Mouse (Mus musculus): ENCODE results near the gene Slc35f5. TPM values are rescaled to one million over a fixed set of nuclear protein-coding genes. Genes with fewer than 3 reads are reported as not detected.

Gene Slc35f5
- total RNA-seq (2014; rRNA removed) (17.6 and 23.0 TPM in 2 replicates), polyA plus RNA-seq (2015; fragmentation: Nextera tagmentation; extraction: Ambion mirVana) (28.0 and 34.8 TPM in 2 replicates)

DNA sequence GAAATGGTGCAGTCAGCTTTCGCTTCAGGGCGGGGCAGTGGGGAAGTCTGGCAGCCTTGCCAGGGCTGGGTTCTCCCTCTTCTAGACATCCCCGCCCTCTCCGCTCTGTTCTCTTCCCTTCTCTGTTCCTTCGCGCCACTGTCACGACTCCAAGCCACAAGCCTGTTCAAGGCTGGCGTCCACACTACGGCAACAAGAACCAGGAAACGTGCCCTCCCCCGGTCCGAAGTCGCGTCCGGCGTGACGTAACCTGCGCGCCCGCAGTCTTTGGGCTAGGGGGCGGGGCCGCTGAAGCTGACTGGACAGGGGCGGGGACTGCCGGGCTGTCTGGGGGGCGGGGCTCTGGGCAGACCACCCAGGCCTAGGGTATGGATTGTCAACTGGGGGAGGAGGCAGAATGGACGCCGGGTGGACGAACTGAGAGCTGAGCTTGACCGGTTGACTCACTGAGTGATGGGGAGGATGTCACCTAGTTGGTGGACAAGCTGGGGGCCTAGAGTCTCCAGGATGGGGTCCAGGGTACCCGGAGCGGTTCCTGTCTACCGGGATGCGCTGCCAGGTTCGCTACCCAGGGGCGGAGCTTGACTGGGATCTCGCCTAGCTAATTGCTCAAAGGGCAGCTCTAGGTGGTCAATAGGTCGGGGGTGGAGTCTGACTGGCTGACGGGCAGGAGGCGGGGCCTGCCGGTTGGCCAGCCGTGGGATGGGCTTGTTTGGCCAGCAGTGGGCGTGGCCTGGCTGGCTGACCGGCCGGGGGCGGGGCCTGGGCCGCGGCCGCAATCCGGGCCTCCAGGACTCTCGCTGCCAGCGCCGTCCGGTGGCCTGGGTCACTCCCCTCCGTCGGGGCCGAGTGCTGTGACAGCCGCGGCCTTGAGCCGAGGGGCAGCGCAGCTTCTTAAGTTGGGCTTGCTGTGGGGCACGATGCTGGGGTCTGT, at the start of gene Slc35f5:
Gene Slc35f5, plus strand, starts transcription at position 337 of the 934 bp plus-strand sequence.
- WGBS = under 1% methylated on average over 55 of the region's 61 CpGs

GRCm38 (mm10) chr1:125514706-125515105, 45.7 kb upstream of the Slc35f5 start:
- no peak for TF ChIP-seq CTCF (IDR thresholded peaks at IDR 0.05)
- ATAC-seq (ENCODE audit: low FRiP score) = no peak
- no peak for DNase-seq (ENCODE audit: low spot score)
- Histone ChIP-seq H3K36me3 (ENCODE audit: insufficient read depth, low read length) (no peaks in the 10 kb centered on the region), H3K9ac (replicated peaks; ENCODE audit: low read length, poor library complexity, severe bottlenecking) (no peak overlapping the region), H3K27me3 (ENCODE audit: insufficient read depth, low read length) (no peaks in the 10 kb centered on the region), H3K9me3 (ENCODE audit: low read length) (no peaks in the 10 kb centered on the region), H3K4me2 (ENCODE audit: low read depth, low read length, poor library complexity, severe bottlenecking) (no peak overlapping the region), H3K27ac (ENCODE audit: low read depth, low read length) (no peak overlapping the region), H3K4me3 (ENCODE audit: low read depth, low read length) (no peak overlapping the region), H3K4me1 (ENCODE audit: insufficient read depth, low read length) (no peaks in the 10 kb centered on the region)
- 85% methylated on average over 5 of the region's 5 CpGs for WGBS

More for the DNA sequence above, at the start of gene Slc35f5:
- H3K36me3 ChIP-seq (ENCODE audit: insufficient read depth, low read length) = no peaks in the 10 kb centered on the region
- TF ChIP-seq CTCF (IDR thresholded peaks at IDR 0.05) = peak; percentile 25
- H3K9me3 ChIP-seq (ENCODE audit: low read length) = no peaks in the 10 kb centered on the region
- H3K4me1 ChIP-seq (ENCODE audit: insufficient read depth, low read length) = peaks cover 9% of the 10 kb centered on the region; the same call in 1 of the 2 replicates
- no peaks in the 10 kb centered on the region for H3K27me3 ChIP-seq (ENCODE audit: insufficient read depth, low read length)
- H3K4me2 ChIP-seq (ENCODE audit: low read depth, low read length, poor library complexity, severe bottlenecking) = peak within 1 kb of the TSS; percentile 71
- DNase-seq (ENCODE audit: low spot score) (peak; percentile 96), ATAC-seq (ENCODE audit: low FRiP score) (peak; percentile 97)
- peak within 1 kb of the TSS; percentile 93 for H3K27ac ChIP-seq (ENCODE audit: low read depth, low read length)
- peak within 1 kb of the TSS; percentile 88 for H3K4me3 ChIP-seq (ENCODE audit: low read depth, low read length)
- H3K9ac ChIP-seq (replicated peaks; ENCODE audit: low read length, poor library complexity, severe bottlenecking) = peak within 1 kb of the TSS; percentile 95

DNA sequence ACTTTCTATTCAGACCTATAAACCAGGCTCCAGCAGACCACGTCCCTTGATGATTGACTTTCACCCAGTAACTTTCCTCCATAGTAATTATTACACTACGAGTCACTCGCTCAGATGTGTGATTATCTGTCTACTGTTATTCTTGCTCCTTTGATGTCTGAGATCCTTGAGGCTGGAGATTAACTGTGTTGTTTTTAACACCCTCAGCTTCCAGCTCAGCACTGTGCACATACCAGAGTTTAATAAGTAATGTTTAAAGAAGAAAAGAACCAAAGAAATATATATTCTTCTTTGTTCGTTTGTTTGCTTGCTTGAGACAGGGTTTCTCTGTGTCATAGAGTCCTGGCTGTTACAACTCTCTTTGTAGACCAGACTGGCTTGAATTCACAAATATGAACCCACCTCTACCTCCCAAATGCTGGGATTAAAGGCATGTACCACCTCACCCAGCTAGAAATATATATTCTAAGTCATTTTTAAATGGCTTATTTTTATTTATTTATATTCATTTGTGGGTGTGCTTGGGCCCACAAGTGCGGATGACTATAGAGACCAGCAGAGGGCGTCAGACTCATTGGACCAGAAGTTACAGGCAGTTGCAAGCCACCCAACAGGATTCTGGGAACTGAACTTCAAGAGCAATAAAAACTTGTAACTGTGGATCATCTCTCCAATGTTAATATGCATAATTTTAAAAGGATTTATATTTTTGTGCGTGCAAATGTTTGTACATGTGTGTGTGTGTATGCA, 43.3 kb upstream of the Slc35f5 start:
- Histone ChIP-seq H3K9ac (replicated peaks; ENCODE audit: low read length, poor library complexity, severe bottlenecking) (no peak overlapping the region), H3K36me3 (ENCODE audit: insufficient read depth, low read length) (no peaks in the 10 kb centered on the region), H3K4me3 (ENCODE audit: low read depth, low read length) (no peak overlapping the region), H3K4me2 (ENCODE audit: low read depth, low read length, poor library complexity, severe bottlenecking) (no peak overlapping the region), H3K4me1 (ENCODE audit: insufficient read depth, low read length) (no peaks in the 10 kb centered on the region), H3K9me3 (ENCODE audit: low read length) (no peaks in the 10 kb centered on the region), H3K27ac (ENCODE audit: low read depth, low read length) (no peak overlapping the region), H3K27me3 (ENCODE audit: insufficient read depth, low read length) (no peaks in the 10 kb centered on the region)
- DNase-seq (ENCODE audit: low spot score) = no peak
- ATAC-seq (ENCODE audit: low FRiP score) = no peak
- WGBS = 66% methylated on average over 7 of the region's 7 CpGs
- no peak for TF ChIP-seq CTCF (IDR thresholded peaks at IDR 0.05)

DNA sequence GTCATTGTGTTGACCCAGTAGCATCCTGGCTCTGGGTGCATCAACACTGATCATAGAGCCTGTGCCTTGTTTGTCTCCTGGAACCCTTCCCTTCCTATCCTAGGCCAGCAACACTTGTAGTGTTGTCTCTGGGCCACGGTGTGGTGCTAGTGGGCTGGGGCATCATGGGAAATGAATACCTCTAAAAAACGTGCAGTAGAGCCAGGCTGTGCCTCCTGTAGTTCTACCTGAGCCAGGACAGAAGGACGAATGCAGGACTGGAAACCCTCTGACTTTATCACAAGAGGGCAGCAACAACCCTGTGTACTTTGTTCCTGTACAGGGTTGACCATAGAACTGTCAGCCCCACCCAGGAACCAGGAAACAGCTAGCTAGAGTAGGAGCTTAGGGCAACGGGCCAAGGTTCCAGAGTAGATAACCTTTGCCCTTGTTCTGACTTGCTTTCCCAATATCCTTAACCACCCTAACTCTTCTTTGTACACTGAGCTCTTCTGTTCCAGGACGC, 41.2 kb upstream of the Slc35f5 start:
- no peaks in the 10 kb centered on the region for H3K27me3 ChIP-seq (ENCODE audit: insufficient read depth, low read length)
- 63% methylated on average over 5 of the region's 5 CpGs for WGBS
- DNase-seq (ENCODE audit: low spot score) = no peak

GRCm38 (mm10) chr1:125525965-125526665, 34.3 kb upstream of the Slc35f5 start:
- H3K9ac ChIP-seq (replicated peaks; ENCODE audit: low read length, poor library complexity, severe bottlenecking) = no peak overlapping the region
- 74% methylated on average over 7 of the region's 7 CpGs for WGBS
- no peak for TF ChIP-seq CTCF (IDR thresholded peaks at IDR 0.05)
- H3K4me1 ChIP-seq (ENCODE audit: insufficient read depth, low read length) = no peaks in the 10 kb centered on the region
- H3K4me2 ChIP-seq (ENCODE audit: low read depth, low read length, poor library complexity, severe bottlenecking) = no peak overlapping the region
- H3K4me3 ChIP-seq (ENCODE audit: low read depth, low read length) = no peak overlapping the region
- DNase-seq (ENCODE audit: low spot score) (no peak), ATAC-seq (ENCODE audit: low FRiP score) (no peak)
- no peaks in the 10 kb centered on the region for H3K9me3 ChIP-seq (ENCODE audit: low read length)
- no peaks in the 10 kb centered on the region for H3K36me3 ChIP-seq (ENCODE audit: insufficient read depth, low read length)
- H3K27ac ChIP-seq (ENCODE audit: low read depth, low read length) = no peak overlapping the region
- H3K27me3 ChIP-seq (ENCODE audit: insufficient read depth, low read length) = no peaks in the 10 kb centered on the region

More for the DNA sequence above, 41.2 kb upstream of the Slc35f5 start:
- H3K4me3 ChIP-seq (ENCODE audit: low read depth, low read length) = no peak overlapping the region
- H3K36me3 ChIP-seq (ENCODE audit: insufficient read depth, low read length) = no peaks in the 10 kb centered on the region
- no peak overlapping the region for H3K27ac ChIP-seq (ENCODE audit: low read depth, low read length)
- no peaks in the 10 kb centered on the region for H3K9me3 ChIP-seq (ENCODE audit: low read length)
- ATAC-seq (ENCODE audit: low FRiP score) = no peak
- H3K4me2 ChIP-seq (ENCODE audit: low read depth, low read length, poor library complexity, severe bottlenecking) = no peak overlapping the region
- H3K4me1 ChIP-seq (ENCODE audit: insufficient read depth, low read length) = no peaks in the 10 kb centered on the region
- peak; percentile 21 for TF ChIP-seq CTCF (IDR thresholded peaks at IDR 0.05)
- no peak overlapping the region for H3K9ac ChIP-seq (replicated peaks; ENCODE audit: low read length, poor library complexity, severe bottlenecking)
